Mouse (Mus musculus) neural tube, embryonic 11.5 days (tissue): Measurements from ENCODE around the gene Adora1. TPM values are rescaled to one million over a fixed set of nuclear protein-coding genes. Genes with fewer than 3 reads are reported as not detected.

ENCODE experiments used
- ATAC-seq: fragments of 200-750 bp; cut with Nextera tagmentation; 2 replicates; pipeline ENCODE4 v1.8.0; 2017; ENCODE audit warnings: moderate number of reproducible peaks, mild to moderate bottlenecking, moderate TSS enrichment, moderate library complexity; ENCODE audit not compliant: insufficient read depth, low FRiP score, low TSS enrichment
- DNase-seq: peaks from one replicate; pipeline ENCODE4 v3.0.0-alpha.2; 2015; ENCODE audit warnings: low spot score
- H3K27ac ChIP-seq: fragments of 300-500 bp; sonication (generic); 2 replicates; pipeline ENCODE4 v1.5.1; 2014; ENCODE audit warnings: low read depth, mild to moderate bottlenecking, low read length
- H3K27me3 ChIP-seq: fragments of 300-500 bp; sonication (generic); 2 replicates; pipeline ENCODE4 v1.6.1; 2014; ENCODE audit warnings: mild to moderate bottlenecking, low read length, mixed read lengths; ENCODE audit not compliant: control insufficient read depth, insufficient read depth
- H3K36me3 ChIP-seq: fragments of 300-500 bp; sonication (generic); 2 replicates; pipeline ENCODE4 v1.6.1; 2014; ENCODE audit warnings: mild to moderate bottlenecking, low read length, moderate library complexity, mixed read lengths; ENCODE audit not compliant: control insufficient read depth, insufficient read depth
- H3K4me1 ChIP-seq: fragments of 300-500 bp; sonication (generic); 2 replicates; pipeline ENCODE4 v1.6.1; 2014; ENCODE audit warnings: low read length, mixed read lengths; ENCODE audit not compliant: control insufficient read depth, insufficient read depth
- H3K4me2 ChIP-seq: fragments of 300-500 bp; sonication (generic); 2 replicates; pipeline ENCODE4 v1.6.1; 2014; ENCODE audit warnings: low read depth, mild to moderate bottlenecking, moderate library complexity
- H3K4me3 ChIP-seq: fragments of 300-500 bp; sonication (generic); 2 replicates; pipeline ENCODE4 v1.5.1; 2014; ENCODE audit warnings: low read depth, low read length
- H3K9ac ChIP-seq: fragments of 300-500 bp; sonication (generic); 2 replicates; pipeline ENCODE4 v1.6.1; 2014; ENCODE audit warnings: mild to moderate bottlenecking, low read length
- H3K9me3 ChIP-seq: fragments of 300-500 bp; sonication (generic); 2 replicates; pipeline ENCODE4 v1.6.1; 2016; ENCODE audit warnings: low read length; ENCODE audit not compliant: control insufficient read depth
- WGBS: fragments of 180-500 bp; shearing (Covaris S2); extraction: QIAGEN DNeasy Blood & Tissue Kit; methylation state at CpG from one replicate; pipeline ENCODE4 v1.1.7; 2014; 5-methylcytosine and 5-hydroxymethylcytosine counted together
- polyA plus RNA-seq: library from polyadenylated mRNA; unstranded; fragments of >200 nt; fragmentation: Nextera tagmentation; extraction: Ambion mirVana; gene quantifications from 2 replicates; pipeline ENCODE4 v1.2.1, GENCODE M21; 2014

Gene Adora1
- polyA plus RNA-seq, 1 experiment from 2014 or later: 1.4 TPM

DNA sequence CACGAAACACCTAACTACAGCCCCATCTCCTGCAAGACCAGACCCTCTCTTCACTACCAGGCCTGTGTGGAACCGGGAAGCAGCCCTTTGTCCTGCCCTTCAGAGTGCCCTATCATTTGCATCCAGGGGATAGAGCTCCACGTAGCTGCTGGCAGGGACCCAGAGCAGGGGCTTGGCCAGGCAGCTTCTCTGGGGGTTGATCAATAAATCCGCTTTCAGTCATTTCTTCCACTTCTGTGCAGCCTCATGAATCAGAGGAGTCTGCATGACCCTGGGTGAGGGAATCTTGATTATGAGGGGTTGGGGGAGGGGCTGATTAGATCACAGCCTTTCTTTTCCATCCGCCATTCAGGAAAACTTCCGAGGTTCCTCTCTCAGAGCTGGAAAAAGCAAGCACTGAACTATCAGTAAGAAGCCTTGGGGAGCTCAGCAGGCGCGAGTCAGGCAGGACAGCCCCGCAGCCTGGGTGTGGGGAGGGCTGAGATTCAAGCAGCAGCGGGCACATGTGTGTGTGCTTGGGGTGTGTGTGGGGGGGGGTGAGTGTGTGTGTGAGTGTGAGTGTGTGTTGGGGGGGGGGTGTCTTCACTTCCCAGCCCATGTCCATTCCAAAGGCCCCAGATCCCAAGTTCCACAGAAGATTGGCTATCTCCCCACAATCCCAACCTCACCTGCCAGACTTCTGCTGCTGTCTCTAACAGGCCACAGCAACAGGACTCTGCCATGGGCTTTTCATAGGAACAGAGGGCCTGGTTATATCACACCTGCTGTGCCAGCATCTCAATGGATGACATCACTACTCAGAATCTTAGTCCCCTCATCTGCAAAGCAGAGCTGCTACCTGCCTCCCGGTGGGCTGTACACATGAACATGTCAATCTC, 19.2 kb downstream of the Adora1 start:
- Histone ChIP-seq H3K4me1 (peaks cover 3% of the 10 kb centered on the region; the same call in 1 of the 2 replicates), H3K4me2 (no peak overlapping the region), H3K4me3 (no peak overlapping the region), H3K27me3 (no peaks in the 10 kb centered on the region), H3K27ac (peak overlapping the region; percentile 54; the same call in 1 of the 2 replicates), H3K9me3 (no peaks in the 10 kb centered on the region), H3K36me3 (no peaks in the 10 kb centered on the region), H3K9ac (peak overlapping the region; percentile 20)
- WGBS: 33% methylated on average over 11 of the region's 11 CpGs
- ATAC-seq (no peak), DNase-seq (no peak)

DNA sequence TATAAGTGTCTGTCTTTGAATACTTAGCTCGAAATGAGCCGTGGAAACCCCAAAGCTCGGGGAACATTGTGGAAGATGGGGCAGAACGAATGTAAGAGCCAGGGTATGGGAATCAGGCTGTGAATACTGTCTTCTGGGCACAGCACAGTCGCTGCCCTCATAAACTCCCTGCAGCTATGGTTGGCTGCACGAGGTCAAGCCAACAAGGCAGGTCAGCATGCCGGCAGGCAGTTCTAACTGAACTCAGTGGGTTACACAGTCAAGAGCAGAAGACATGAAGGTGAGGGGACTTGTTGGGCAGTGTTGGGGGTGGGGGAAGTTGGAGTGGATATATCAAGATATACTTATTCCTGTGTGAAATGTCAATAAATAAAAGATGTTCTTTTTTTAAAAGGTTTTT, 20.2 kb downstream of the Adora1 start:
- Histone ChIP-seq H3K4me3 (no peak overlapping the region), H3K27ac (no peak overlapping the region), H3K27me3 (no peaks in the 10 kb centered on the region), H3K36me3 (no peaks in the 10 kb centered on the region), H3K4me2 (no peak overlapping the region), H3K4me1 (peaks cover 6% of the 10 kb centered on the region; the same call in 1 of the 2 replicates), H3K9ac (no peak overlapping the region), H3K9me3 (no peaks in the 10 kb centered on the region)
- 43% methylated on average over 7 of the region's 7 CpGs for WGBS
- no peak for ATAC-seq
- no peak for DNase-seq

DNA sequence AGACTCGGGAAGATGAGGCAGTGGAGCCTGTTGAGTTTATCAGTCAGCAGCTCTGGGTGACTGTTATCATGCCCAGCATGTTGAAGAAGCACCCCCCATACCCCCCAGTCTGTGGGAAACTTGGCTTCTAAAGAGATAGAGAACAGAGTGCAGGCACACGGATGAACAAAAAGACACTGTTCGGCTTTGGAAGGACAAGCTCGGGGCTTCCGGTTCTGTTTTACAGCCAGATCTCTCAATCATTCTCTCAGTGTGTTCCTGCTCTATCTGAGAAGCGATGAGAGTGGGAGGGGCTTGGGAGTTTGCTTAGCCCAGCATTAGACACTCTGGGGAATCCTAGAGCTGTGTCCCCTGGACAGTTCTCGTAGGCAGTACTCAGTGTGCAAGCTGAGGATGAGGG, 21.8 kb downstream of the Adora1 start:
- WGBS: 73% methylated on average over 7 of the region's 7 CpGs
- no peak for ATAC-seq

DNA sequence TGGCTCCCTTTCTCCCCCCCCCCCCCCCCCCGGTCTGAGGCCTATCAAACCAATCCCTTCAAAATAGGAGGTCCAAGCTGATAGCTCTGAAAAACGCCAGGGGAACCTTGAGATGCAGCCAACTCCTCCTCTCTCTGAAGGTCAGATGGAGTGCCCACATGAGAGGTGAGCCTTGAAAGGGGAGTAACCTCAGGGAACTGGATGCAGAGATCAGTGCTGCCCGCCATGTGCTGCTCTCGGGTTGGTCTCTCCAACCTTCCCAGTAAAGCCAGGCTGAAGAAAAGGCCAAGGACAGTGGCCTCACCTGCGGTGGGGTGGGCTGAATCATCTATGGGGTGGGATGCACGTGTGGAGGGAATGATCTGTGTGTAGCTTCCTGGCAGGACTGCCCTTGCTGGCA, 22.9 kb downstream of the Adora1 start:
- no peaks in the 10 kb centered on the region for H3K36me3 ChIP-seq
- no peak overlapping the region for H3K4me2 ChIP-seq
- no peak for ATAC-seq
- DNase-seq: no peak
- peaks cover 6% of the 10 kb centered on the region; the same call in 1 of the 2 replicates for H3K4me1 ChIP-seq
- H3K27ac ChIP-seq: no peak overlapping the region
- WGBS: 79% methylated on average over 5 of the region's 6 CpGs
- H3K9me3 ChIP-seq: no peaks in the 10 kb centered on the region
- no peaks in the 10 kb centered on the region for H3K27me3 ChIP-seq
- no peak overlapping the region for H3K9ac ChIP-seq
- no peak overlapping the region for H3K4me3 ChIP-seq

More for the DNA sequence above, 21.8 kb downstream of the Adora1 start:
- Histone ChIP-seq H3K9ac (no peak overlapping the region), H3K4me1 (peaks cover 6% of the 10 kb centered on the region; the same call in 1 of the 2 replicates), H3K27me3 (no peaks in the 10 kb centered on the region), H3K4me3 (no peak overlapping the region), H3K4me2 (no peak overlapping the region), H3K27ac (no peak overlapping the region), H3K36me3 (no peaks in the 10 kb centered on the region), H3K9me3 (no peaks in the 10 kb centered on the region)
- DNase-seq: no peak

DNA sequence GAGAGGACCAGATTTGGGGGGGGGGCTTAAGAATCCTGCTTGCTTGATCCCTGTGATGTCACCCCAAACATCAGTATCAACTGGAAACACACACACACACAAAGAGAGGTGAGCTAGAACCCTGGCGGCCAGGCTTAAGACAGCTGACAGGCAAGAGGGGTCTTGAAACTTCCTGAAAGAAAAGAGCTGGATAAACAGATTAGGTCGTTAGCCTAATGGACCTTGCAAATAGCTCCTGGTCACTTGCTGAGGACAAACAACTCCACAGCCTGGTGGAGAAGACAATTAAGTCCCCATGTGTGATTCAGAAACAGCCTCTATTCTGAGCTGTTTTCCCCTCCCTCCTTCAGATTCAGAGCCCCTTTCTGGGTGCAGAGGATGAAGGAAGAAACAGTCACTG, 23.6 kb downstream of the Adora1 start:
- H3K27me3 ChIP-seq: no peaks in the 10 kb centered on the region
- no peak overlapping the region for H3K9ac ChIP-seq
- 7% methylated on average over 2 of the region's 2 CpGs for WGBS
- DNase-seq (no peak), ATAC-seq (no peak)
- H3K4me1 ChIP-seq: peaks cover 6% of the 10 kb centered on the region; the same call in 1 of the 2 replicates
- H3K9me3 ChIP-seq: no peaks in the 10 kb centered on the region
- no peak overlapping the region for H3K4me3 ChIP-seq
- H3K27ac ChIP-seq: no peak overlapping the region
- H3K36me3 ChIP-seq: no peaks in the 10 kb centered on the region
- no peak overlapping the region for H3K4me2 ChIP-seq

DNA sequence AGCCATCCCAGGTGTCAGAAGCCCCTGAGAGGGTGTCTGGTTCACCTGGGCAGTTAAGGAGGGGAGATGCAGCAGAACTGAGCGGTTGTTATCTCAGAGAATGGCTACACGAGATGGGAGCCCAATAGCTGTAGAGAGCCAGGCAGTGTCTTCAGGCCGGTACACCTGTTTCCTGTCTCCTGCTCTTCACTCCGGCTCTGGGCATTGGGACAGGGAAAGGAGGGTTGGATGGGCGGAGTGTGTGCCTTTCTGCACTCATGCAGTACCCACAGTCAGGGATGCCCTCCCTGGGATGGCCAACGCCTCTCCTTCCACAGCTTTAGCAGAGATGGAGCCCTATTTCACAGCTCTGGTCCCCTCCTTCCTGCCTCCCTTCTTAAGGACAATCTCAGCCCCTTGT, 24.2 kb downstream of the Adora1 start:
- H3K27me3 ChIP-seq: no peaks in the 10 kb centered on the region
- H3K4me3 ChIP-seq: no peak overlapping the region
- ATAC-seq (no peak), DNase-seq (no peak)
- no peak overlapping the region for H3K27ac ChIP-seq
- no peak overlapping the region for H3K4me2 ChIP-seq
- no peak overlapping the region for H3K9ac ChIP-seq
- H3K4me1 ChIP-seq: peaks cover 6% of the 10 kb centered on the region; the same call in 1 of the 2 replicates
- H3K9me3 ChIP-seq: no peaks in the 10 kb centered on the region
- WGBS: 57% methylated on average over 6 of the region's 6 CpGs
- H3K36me3 ChIP-seq: no peaks in the 10 kb centered on the region

DNA sequence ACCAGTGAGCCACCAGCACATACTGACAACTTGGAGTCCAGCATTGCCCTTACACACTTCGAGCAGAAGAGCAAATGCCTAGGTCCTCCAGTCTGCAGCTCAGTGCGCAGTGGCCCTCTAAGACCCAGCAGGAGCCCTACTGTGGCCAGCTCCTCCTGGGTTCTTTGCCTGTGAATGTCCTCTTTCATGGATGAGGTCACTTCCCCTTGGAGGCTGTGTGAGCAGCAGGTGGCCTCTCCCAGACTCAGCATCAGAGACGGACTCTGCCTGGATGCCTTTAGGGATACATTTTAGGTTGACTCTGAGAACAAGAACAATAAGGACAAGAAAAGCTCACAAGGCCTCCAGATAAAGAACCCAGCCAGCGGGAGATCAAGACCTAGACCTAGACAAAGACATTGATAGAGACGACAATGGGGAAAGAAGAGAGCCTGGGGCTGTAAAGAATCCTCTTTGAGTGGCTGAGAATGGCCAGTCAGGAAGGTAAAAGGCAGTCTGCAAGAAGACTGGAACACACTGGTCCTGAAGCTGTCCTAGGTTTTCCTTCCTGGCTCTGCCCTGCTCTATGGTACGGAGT, 25.0 kb downstream of the Adora1 start:
- DNase-seq (no peak), ATAC-seq (no peak)
- Histone ChIP-seq H3K9me3 (no peaks in the 10 kb centered on the region), H3K27ac (no peak overlapping the region), H3K4me2 (no peak overlapping the region), H3K4me1 (peaks cover 6% of the 10 kb centered on the region; the same call in 1 of the 2 replicates), H3K36me3 (no peaks in the 10 kb centered on the region), H3K9ac (no peak overlapping the region), H3K27me3 (no peaks in the 10 kb centered on the region), H3K4me3 (no peak overlapping the region)
- WGBS: 47% methylated on average over 6 of the region's 6 CpGs

DNA sequence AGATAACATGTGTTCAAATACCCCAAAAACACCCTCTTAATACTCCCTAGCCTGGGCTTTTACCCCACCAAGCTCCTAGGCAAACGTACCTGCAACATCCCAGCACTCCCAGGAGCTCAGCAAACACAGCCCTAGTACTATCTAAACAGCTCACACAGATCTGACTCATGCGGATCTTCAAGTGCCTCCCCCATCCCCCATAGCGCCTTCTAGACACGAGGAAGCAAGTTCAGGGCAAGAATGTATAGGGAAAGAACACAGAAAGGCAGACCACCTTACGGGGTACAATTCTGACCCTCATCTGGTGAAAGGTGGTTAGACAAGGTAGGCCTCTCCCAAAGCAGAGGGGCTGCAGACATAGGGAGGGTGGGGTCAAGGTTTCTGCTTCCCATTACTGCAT, 29.1 kb downstream of the Adora1 start:
- Histone ChIP-seq H3K36me3 (no peaks in the 10 kb centered on the region), H3K4me1 (peaks cover 4% of the 10 kb centered on the region; the same call in 1 of the 2 replicates), H3K4me2 (no peak overlapping the region), H3K4me3 (no peak overlapping the region), H3K27me3 (no peaks in the 10 kb centered on the region), H3K27ac (no peak overlapping the region), H3K9ac (no peak overlapping the region), H3K9me3 (no peaks in the 10 kb centered on the region)
- ATAC-seq: no peak
- DNase-seq: no peak
- WGBS: 55% methylated on average over 5 of the region's 5 CpGs
